8 mouse cellular contexts compared by ENCODE assay signal in genomic region chr8:117278668-117279132, GRCm38 (mm10). TPM values are rescaled to one million over a fixed set of nuclear protein-coding genes. Genes with fewer than 3 reads are reported as not detected.
DNase-seq lines count a peak whose midpoint lies in the region; ATAC-seq and TF ChIP-seq lines count a peak whose summit lies in the region.

No protein-coding gene starts in this region.

- peak overlapping the region; percentile 82 for H3K27ac ChIP-seq in forebrain, embryonic 12.5 days
- peak overlapping the region; percentile 45; the same call in 1 of the 2 replicates for H3K27ac ChIP-seq in limb, embryonic 12.5 days
- H3K27ac ChIP-seq in olfactory bulb, adult 2 months (ENCODE audit: insufficient read depth, low read depth, low read length), result peak overlapping the region; percentile 37; the same call in 1 of the 2 replicates

- H3K36me3 ChIP-seq in forebrain, embryonic 12.5 days (replicated peaks), result 0 out of 2 replicates have a peak, but pooled peaks cover 5% of the 10 kb centered on the region
- peaks cover 14% of the 10 kb centered on the region; the same call in 1 of the 2 replicates for H3K36me3 ChIP-seq in limb, embryonic 12.5 days

- no peaks in the 10 kb centered on the region for H3K27me3 ChIP-seq in forebrain, embryonic 12.5 days
- no peaks in the 10 kb centered on the region for H3K27me3 ChIP-seq in limb, embryonic 12.5 days

- peak; percentile 74 for DNase-seq in right cerebral cortex, postnatal 10 days (ENCODE audit: low spot score in 2 of 2)
- no peak for DNase-seq in right cerebral cortex, postnatal 4 days
- no peak for DNase-seq in spleen, postnatal 4 days (ENCODE audit: low spot score in 2 of 2)
- DNase-seq in c-Kit-positive CD71-positive TER-119-positive erythroid progenitor cells, embryonic 14.5 days (ENCODE audit: low spot score), result no peak
- DNase-seq in thymus, postnatal 25 days, result no peak

- H3K4me1 ChIP-seq in forebrain, embryonic 12.5 days, result peaks cover 54% of the 10 kb centered on the region
- H3K4me1 ChIP-seq in limb, embryonic 12.5 days (replicated peaks), result peaks cover 45% of the 10 kb centered on the region
- H3K4me1 ChIP-seq in olfactory bulb, adult 2 months (ENCODE audit: control insufficient read depth, insufficient read depth, low read length), result peaks cover 53% of the 10 kb centered on the region

- 21% methylated on average over 20 of the region's 20 CpGs for WGBS in forebrain, embryonic 12.5 days
- WGBS in limb, embryonic 12.5 days, result 77% methylated on average over 20 of the region's 20 CpGs
- 22% methylated on average over 20 of the region's 20 CpGs for WGBS in olfactory bulb, adult 2 months

- no peak for TF ChIP-seq POLR2A in olfactory bulb, adult 2 months (IDR thresholded peaks at IDR 0.05; ENCODE audit: insufficient read depth, low read depth, low read length)

- 0 out of 2 replicates have a peak overlapping the region, but pooled peaks have one; percentile 3 for H3K4me3 ChIP-seq in forebrain, embryonic 12.5 days (replicated peaks)
- H3K4me3 ChIP-seq in limb, embryonic 12.5 days (replicated peaks), result no peak overlapping the region
- H3K4me3 ChIP-seq in olfactory bulb, adult 2 months (ENCODE audit: insufficient read depth, low read depth, low read length), result no peak overlapping the region

- H3K9ac ChIP-seq in forebrain, embryonic 12.5 days, result peak overlapping the region; percentile 36; the same call in 1 of the 2 replicates
- H3K9ac ChIP-seq in limb, embryonic 12.5 days (replicated peaks), result no peak overlapping the region

- peak; percentile 18; the same call in 1 of the 2 replicates for ATAC-seq in forebrain, embryonic 12.5 days (ENCODE audit: low FRiP score)
- ATAC-seq in limb, embryonic 12.5 days (ENCODE audit: insufficient number of reproducible peaks, insufficient read depth, low FRiP score, low TSS enrichment, low read depth), result no peak

- H3K9me3 ChIP-seq in forebrain, embryonic 12.5 days, result no peaks in the 10 kb centered on the region
- H3K9me3 ChIP-seq in limb, embryonic 12.5 days, result 0 out of 2 replicates have a peak, but pooled peaks cover 6% of the 10 kb centered on the region

- no peak for TF ChIP-seq CTCF in olfactory bulb, adult 2 months (IDR thresholded peaks at IDR 0.05; ENCODE audit: insufficient read depth, low read depth, low read length)

- peak overlapping the region; percentile 43 for H3K4me2 ChIP-seq in forebrain, embryonic 12.5 days
- no peak overlapping the region for H3K4me2 ChIP-seq in limb, embryonic 12.5 days

RNA-seq across cellular contexts. Expression of gene Cmip, which starts 21.8 kb away (rescaled TPM):
- polyA plus RNA-seq in forebrain, embryonic 12.5 days (2016; fragmentation: Nextera tagmentation; extraction: Ambion mirVana), result 28.3 and 30.5 TPM in 2 replicates
- polyA plus RNA-seq in limb, embryonic 12.5 days (2016; fragmentation: Nextera tagmentation; extraction: Ambion mirVana), result 10.1 and 20.8 TPM in 2 replicates
- polyA plus RNA-seq in olfactory bulb, adult 2 months (2012; ENCODE audit: insufficient read depth, insufficient read length, low replicate concordance, missing spikeins), result not detected in 2 replicates

Comparison
In these comparisons a context has a peak if more than half of its experiments do, and no peak if none do; other contexts are left out.
1. DNase-seq: peak in right cerebral cortex, postnatal 10 days (2 of 2); none in right cerebral cortex, postnatal 4 days (single experiment), spleen, postnatal 4 days (0 of 2), c-Kit-positive CD71-positive TER-119-positive erythroid progenitor cells, embryonic 14.5 days (single experiment) and thymus, postnatal 25 days (single experiment).
2. Peak in every context shown above with its lines, with median percentiles within 50 percentile points of each other: H3K27ac ChIP-seq.